Mouse (Mus musculus): ENCODE measurements around the gene Shroom1.

Gene Shroom1

DNA sequence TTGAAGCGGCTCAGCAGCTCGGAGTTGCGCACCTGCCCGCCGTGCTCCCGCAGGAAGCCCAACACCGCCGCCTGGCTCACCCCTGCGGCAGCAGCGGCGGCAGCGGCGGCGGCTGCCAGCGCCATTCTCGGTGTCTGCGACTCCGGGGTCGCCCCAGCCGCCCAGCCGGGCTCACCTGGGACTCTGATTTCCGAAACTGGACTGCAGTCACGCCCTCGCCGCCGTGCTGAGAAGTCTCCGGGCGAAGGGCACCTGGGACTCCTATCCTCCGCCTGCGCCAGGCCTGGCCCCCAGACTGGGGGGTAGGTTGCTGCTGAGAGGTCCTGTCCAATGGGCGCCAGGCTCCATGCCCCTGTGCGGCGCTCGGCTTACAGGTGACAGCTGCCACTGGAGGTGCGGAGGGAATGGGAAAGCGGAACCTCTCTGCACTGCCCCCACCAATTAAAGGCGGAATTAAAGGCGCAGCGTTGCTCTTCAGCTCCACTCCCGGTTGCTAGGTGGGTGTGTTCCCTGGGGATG, 22.8 kb downstream of the Shroom1 start, which contains the start of the genes Gm9945 and Sowaha:
Gene Gm9945, plus strand, starts transcription at position 384 of the 519 bp plus-strand sequence.
Gene Sowaha, minus strand, starts transcription at position 492 of the 519 bp plus-strand sequence.
- DNase-seq (ENCODE audit: low spot score), result peak; percentile 37

DNA sequence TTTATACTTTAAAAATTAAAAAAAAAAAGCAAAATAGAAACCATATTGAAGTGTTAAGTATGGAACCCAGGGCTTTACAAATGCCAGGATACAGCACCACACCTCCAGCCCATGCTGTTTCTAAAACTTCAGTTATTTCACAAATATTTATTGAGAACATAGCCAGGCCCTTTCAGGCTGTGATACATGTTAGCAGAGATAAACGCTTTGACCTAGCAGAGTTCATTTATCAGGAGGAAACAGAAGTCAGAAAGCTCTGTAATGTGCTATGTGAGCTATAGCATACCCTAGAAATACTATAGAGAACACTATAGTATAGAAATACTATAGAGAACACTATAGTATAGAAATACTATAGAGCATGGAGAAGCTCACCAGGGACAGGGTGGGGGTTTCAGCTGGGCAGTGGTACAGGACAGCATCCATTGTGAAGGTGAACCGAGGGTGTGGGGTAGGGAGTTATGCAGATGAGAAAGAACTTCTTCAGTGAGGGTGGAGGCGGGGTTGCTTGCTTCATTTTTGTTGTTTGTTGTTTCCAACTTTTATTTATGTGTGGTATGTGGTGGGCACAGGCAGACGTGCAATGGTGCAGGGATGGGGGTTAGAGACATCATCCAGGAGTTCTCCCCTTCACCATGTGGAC, 24.2 kb downstream of the Shroom1 start:
- DNase-seq (ENCODE audit: low spot score), result no peak

DNA sequence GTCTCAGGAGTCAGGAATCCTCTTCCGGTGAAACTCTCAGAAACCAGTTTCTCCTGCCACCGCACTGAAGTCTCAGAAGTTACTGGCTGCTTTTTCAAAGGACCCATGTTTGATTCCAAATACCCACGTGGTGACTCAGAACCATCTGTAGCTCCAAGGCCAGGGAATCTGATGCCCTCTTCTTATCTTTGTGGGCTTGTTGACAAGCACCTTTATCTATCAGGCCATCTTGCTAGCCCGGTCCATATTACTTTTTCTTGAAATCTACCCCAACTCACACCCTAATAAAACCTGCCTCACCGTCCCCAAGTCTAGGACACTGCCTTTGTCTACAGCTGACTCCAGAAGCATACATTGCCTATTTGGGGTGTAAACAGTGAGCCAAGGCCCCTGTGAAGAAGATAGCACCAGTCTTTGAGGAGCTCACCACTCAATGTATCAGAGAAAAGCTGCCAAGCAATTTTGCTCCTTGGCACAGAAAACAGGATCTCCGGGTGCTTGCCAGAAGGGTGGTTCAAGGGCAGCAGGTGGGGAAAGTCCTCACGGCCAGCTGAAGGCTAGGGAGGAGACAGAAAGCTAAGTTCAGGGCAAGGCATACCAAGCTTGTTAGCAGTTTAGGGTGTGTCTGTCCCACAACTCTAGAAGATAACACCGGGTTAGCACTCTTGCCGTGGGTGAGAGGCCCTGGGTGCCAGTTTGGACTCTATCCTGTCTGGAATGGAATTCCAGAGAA, 26.3 kb downstream of the Shroom1 start:
- DNase-seq (ENCODE audit: low spot score), result peak; percentile 40

DNA sequence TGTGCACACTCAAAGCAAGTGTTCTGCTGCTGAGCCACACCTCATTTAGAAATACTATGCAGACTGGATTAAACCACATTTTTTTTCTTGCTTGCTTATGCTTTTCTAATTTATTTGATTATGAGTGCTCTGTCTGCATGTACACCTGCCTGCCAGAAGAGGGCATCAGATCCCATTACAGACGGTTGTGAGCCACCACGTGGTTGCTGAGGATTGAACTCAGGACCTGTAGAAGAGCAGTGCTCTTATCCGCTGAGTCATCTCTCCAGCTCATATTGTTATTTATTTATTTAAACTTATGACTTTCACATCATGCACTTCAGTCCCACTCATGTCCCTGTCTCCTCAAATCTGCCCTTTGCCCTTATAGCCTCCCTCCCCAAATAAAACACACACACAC, 28.7 kb downstream of the Shroom1 start:
- DNase-seq (ENCODE audit: low spot score), result no peak

DNA sequence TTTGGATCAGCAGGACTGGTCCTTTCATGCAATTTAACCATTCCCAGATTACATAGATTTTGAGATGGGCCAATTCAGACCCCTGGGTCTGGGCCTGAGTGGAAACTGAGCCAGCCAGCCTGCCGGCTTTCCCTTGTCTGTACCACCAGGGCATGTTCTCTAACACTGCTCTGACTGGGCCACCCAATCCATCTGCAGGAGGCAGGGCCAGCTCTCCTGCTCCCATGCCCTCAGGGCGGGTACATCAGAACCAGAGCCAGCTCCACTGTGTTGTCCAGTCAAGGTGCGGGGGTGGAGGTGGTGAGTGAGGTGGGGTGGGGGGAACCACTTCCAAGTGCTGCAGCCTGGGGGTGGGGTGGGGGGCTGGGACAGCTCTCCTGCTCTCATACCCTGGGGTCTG, 29.3 kb downstream of the Shroom1 start:
- DNase-seq (ENCODE audit: low spot score), result no peak

DNA sequence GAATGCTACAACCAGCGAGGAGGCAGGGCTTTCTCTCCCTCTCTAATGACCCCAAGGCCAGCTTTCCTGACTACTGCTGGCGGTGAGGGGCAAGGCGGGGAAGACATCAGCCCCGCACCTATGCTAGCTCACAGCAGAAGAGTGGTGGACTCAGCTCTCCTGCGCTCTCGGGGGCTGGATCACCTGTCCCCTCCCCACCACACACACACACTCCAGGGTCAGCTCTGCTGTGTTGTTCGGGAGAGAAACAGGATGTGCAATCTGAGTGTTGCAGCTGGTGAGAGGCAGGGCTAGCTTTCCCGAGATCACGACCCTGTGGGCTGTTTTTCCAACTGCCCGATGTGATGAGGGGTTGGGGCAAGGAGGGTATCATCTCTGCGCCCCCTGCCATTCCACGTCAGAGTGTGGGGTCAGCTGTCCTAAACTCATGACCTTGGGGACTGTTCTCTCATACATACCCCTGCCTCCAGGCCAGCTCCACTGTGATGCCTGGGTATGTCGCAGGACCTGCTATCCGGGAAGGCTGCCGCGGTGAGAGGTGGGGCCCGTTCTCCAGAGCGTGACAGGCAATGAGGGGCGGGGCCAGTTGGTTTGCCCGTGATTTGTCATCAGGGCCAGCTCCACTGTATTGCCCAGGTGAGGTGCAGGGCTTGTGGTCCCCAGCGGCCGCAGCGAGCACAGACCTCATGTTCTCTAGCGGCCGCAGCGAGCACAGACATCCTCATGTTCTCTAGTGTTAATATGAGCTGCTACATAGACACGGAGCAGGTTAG, 30.0 kb downstream of the Shroom1 start:
- peak; percentile 37 for DNase-seq (ENCODE audit: low spot score)

GRCm38 (mm10) chr11:53489007-53489406, 32.0 kb downstream of the Shroom1 start:
- DNase-seq (ENCODE audit: low spot score), result no peak

GRCm38 (mm10) chr11:53489421-53489820, 32.4 kb downstream of the Shroom1 start:
- DNase-seq (ENCODE audit: low spot score), result no peak

DNA sequence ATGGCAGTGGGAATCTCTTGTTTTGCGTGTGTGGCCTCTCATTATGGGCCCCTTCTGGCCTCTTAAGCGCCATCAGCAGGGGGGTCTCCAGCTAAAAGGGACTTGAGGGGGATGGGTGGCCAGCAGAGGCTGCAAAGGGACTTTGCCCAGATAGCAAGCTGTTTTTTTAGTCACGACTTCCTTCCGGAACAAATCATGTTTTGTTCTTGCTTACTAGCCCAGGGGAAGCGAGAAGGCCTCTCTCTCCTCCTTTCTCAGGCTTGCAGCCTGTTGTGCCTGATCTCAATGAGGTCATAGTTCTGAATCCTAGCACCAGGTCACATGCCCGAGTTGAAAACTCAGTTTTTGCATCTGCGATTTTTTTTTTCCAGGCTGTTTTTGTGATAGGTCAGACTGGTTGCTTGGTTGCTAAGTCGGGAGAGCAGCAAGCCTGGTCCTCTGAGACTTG, 35.0 kb downstream of the Shroom1 start:
- no peak for DNase-seq (ENCODE audit: low spot score)

DNA sequence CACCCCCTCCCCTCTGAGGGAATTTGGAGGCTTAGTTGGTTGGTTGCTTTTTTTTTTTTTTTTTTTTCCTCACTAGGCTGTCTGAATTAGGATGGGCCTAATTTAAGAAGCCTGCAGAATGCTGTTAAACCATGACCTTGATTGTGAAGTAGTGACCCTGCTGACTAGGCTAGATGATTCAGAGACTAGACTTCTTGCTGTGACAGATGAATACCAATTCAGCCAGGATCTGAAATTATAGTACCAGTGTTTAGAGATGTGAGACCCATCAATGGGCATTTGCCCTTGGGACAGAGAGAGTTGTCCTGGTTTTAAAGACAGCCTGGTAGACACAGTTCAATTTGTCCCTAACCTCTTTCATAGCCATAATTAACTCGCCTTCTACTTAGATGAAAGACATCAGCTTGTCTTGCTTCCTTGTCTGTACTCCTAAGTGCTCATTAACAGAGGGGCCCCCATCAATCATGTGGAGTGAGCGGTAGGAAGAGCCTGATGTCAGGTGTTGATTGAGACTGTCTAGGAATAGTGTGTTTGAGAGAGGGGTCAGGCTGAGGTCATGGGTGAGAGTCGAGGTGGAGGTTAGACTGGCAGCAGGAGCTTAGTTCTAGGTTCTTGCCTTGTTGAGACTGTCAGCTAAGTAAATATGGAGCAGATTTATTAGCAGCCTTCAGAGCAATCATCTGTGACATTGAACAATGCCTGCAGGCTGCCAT, 36.4 kb downstream of the Shroom1 start:
- no peak for DNase-seq (ENCODE audit: low spot score)

DNA sequence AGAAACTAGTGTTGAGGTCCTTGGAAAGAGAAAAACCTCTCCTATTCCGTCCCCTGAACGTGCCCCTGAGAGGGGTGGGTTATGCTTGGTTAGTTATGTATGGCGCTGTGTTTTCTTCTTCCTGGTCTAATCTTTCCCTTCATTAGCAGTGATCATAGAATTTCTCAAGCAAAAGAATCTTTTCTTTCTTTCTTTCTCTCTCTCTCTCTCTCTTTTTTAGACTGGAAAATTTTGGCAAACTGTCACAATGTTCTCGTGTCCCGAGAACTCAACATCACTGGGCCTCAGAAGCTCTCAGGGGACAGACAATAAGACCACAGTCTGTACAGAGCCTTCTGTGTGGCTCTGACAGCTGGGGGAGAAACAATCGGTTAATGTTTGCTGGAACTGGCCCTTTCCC, 38.4 kb downstream of the Shroom1 start:
- no peak for DNase-seq (ENCODE audit: low spot score)

- DNase-seq (ENCODE audit: low spot score), result no peak
Measured at GRCm38 (mm10) chr11:53496946-53497345, 39.9 kb downstream of the Shroom1 start.

DNA sequence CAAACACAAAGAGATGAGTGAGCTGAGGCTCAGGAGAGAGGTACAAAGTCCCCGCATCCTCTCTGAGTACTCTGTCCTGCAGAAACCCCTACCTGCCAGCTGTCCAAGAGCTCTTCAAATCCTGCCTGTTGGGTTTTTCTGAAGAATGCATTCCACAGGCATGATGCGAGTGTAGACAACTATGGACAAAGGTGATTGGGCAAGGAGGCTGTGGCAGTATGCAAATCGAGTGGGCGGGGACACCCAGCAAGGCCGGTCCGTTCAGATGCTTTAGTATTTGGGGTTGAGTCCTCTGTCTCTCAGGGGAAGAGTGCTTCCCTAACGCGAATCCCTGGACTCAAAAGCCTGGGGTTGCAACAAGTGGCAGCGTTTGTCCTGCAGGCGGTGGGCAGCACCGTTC, 43.6 kb downstream of the Shroom1 start:
- DNase-seq (ENCODE audit: low spot score), result no peak

GRCm38 (mm10) chr11:53502039-53502765, 45.2 kb downstream of the Shroom1 start:
- no peak for DNase-seq (ENCODE audit: low spot score)

DNA sequence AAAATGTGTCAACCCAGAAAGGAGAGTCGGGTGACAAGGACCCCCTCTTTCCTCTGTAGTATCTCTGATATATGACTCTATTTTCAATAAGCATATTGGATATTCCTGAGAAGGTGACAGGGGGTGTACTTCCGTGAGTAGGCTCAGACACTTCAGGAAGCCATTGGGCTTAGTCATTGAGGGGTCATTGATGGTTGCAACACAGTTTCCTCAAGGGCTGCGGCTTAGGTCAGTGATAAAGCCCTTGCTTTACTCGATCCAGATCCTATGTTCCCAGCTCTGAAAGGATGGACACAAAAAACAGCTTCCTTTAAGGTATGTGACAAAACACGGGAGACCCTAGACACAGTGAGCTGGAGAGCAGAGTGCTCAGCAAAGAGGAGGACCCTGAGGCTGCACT, 46.7 kb downstream of the Shroom1 start:
- no peak for DNase-seq (ENCODE audit: low spot score)

DNA sequence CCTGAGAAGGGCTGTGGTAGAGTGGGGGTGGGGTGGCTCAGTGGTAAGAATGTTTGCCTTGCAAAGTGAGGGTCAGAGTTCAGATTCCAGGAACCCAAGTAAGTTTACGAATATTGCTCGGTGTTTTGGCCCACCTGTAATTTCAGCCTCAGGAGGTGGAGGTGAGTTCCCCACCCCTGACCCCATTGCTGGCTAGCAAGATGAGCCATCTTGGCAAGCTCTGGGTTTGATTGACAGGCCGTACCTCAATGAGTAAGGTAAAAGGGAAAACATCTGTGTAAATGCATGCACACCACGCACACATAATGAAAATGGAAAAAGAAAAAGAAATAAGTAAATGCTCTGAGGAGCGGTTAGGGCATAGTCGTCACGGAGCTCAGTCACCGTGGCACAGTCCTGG, 47.4 kb downstream of the Shroom1 start:
- DNase-seq (ENCODE audit: low spot score), result no peak

DNA sequence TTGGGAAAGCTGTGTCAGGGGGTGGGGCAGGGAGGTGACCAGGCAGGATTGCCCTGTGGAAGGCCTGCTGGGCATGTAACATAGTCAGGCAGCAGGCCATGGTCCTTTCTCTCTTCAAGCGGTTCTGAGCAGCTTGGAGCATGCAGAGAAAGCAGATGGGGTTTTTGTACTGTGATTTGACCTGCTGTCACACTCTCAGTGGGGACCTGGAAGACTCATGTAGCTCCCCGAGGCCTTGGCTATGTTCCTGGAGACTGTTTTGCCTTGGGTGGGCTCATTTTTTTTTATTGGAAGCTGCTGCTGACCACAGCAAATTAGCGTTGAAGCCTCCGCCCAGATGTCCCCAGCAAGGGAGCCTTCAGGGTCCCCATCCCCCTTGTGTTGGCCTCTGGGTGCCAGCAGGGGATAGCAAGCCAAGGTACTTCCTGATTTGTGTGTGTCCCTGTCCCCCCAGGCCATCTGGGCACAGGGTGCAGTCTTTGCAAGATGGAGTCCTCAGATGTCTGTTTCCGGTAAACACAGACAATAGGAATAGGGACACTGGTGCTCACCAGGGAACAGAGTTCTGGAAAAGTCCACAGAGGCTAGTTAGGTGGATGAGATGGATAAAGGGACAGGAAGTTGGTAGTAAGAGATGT, 48.1 kb downstream of the Shroom1 start:
- no peak for DNase-seq (ENCODE audit: low spot score)

- DNase-seq (ENCODE audit: low spot score), result no peak
Measured at GRCm38 (mm10) chr11:53507098-53507805, 50.2 kb downstream of the Shroom1 start.

GRCm38 (mm10) chr11:53508152-53508551, 51.1 kb downstream of the Shroom1 start:
- DNase-seq (ENCODE audit: low spot score), result peak; percentile 34

DNA sequence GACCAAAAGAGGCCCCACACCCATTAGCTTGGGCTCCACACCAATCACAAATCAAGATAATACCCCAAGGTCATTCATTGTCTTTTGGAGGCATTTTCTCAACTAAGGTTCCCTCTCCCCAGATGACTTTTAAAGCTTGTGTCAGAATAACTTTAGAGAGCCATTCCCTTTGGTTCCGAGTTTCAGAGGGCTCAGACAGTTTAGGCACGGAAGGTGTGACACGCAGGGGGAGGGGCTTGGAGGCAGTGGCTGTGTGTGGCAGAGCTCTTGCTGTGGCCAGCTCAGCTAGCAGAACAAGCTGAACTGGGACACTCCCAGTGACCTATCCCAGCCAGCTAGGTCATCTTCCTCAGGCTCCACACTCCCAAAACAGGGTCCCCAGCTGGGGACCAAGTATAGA, 51.6 kb downstream of the Shroom1 start:
- no peak for DNase-seq (ENCODE audit: low spot score)

Data from ovary, postnatal 36 days (tissue).